Comparison of ENCODE assay signal across 16 mouse cellular contexts in genomic region chr4:82763586-82763985, GRCm38 (mm10). TPM values are rescaled to one million over a fixed set of nuclear protein-coding genes. Genes with fewer than 3 reads are reported as not detected.
"Had no signal": no experiment of that assay in that cellular context is flagged by ENCODE, and none has a peak within 500 bp of the region (broad histone marks: within the 10 kb centered on the region; RNA-seq: fewer than 3 reads in every experiment).

No protein-coding gene starts in this region.

- H3K9me3 ChIP-seq: liver, embryonic 15.5 days; midbrain, embryonic 15.5 days; stomach, embryonic 15.5 days had no signal

- H3K4me2 ChIP-seq: liver, embryonic 15.5 days; stomach, embryonic 15.5 days had no signal

- H3K27ac ChIP-seq: kidney, postnatal 0 days; layer of hippocampus, adult 2 months; liver, embryonic 15.5 days; midbrain, embryonic 15.5 days; stomach, embryonic 15.5 days had no signal

- H3K27me3 ChIP-seq: liver, embryonic 15.5 days; midbrain, embryonic 15.5 days; stomach, embryonic 15.5 days had no signal

- ATAC-seq: intestine, embryonic 16.5 days; lung, postnatal 0 days; midbrain, embryonic 15.5 days had no signal

- H3K4me1 ChIP-seq: liver, embryonic 15.5 days; stomach, embryonic 15.5 days had no signal

- H3K36me3 ChIP-seq: liver, embryonic 15.5 days; midbrain, embryonic 15.5 days; stomach, embryonic 15.5 days had no signal

- DNase-seq: kidney, adult 8-10 months; kidney, postnatal 4 days; left cerebral cortex, postnatal 4 days; lung, adult 2 months; lung, postnatal 36 days; right cerebral cortex, postnatal 25 days; thymus, adult 2 months; thymus, postnatal 25 days had no signal

- H3K9ac ChIP-seq: liver, embryonic 15.5 days; midbrain, embryonic 15.5 days; stomach, embryonic 15.5 days had no signal

- H3K4me3 ChIP-seq: layer of hippocampus, adult 2 months; liver, embryonic 15.5 days; midbrain, embryonic 15.5 days; stomach, embryonic 15.5 days had no signal

RNA-seq across cellular contexts. Expression of gene Nfib, which starts 58.0 kb away (rescaled TPM):
- total RNA-seq: megakaryocyte progenitor cell, adult 5-6 weeks had no signal
